Mouse (Mus musculus) forebrain, embryonic 15.5 days (tissue): Measurements from ENCODE around the gene Fam98b. TPM values are rescaled to one million over a fixed set of nuclear protein-coding genes. Genes with fewer than 3 reads are reported as not detected.

Experiments
- ATAC-seq: fragments of 200-750 bp; cut with Nextera tagmentation; replicated peaks from 2 replicates; pipeline ENCODE4 v1.8.0; 2017; ENCODE audit warnings: mild to moderate bottlenecking, moderate TSS enrichment, moderate library complexity
- H3K27ac ChIP-seq: fragments of 300-500 bp; sonication (generic); replicated peaks from 2 replicates; pipeline ENCODE4 v1.5.1; 2015; ENCODE audit warnings: mild to moderate bottlenecking, inconsistent platforms
- H3K27me3 ChIP-seq: fragments of 300-500 bp; sonication (generic); 2 replicates; pipeline ENCODE4 v1.6.1; 2015; ENCODE audit warnings: inconsistent platforms
- H3K36me3 ChIP-seq: fragments of 300-500 bp; sonication (generic); 2 replicates; pipeline ENCODE4 v1.6.1; 2015; ENCODE audit warnings: mild to moderate bottlenecking, inconsistent platforms
- H3K4me1 ChIP-seq: fragments of 300-500 bp; sonication (generic); 2 replicates; pipeline ENCODE4 v1.6.1; 2015; ENCODE audit warnings: inconsistent platforms
- H3K4me2 ChIP-seq: fragments of 300-500 bp; sonication (generic); replicated peaks from 2 replicates; pipeline ENCODE4 v1.6.1; 2015; ENCODE audit warnings: mild to moderate bottlenecking, inconsistent platforms
- H3K4me3 ChIP-seq: fragments of 300-500 bp; sonication (generic); 2 replicates; pipeline ENCODE4 v1.5.1; 2015; ENCODE audit warnings: mild to moderate bottlenecking, inconsistent platforms
- H3K9ac ChIP-seq: fragments of 300-500 bp; sonication (generic); replicated peaks from 2 replicates; pipeline ENCODE4 v1.6.1; 2015; ENCODE audit warnings: mild to moderate bottlenecking, inconsistent platforms
- H3K9me3 ChIP-seq: fragments of 300-500 bp; sonication (generic); 2 replicates; pipeline ENCODE4 v1.6.1; 2016; ENCODE audit warnings: inconsistent platforms
- WGBS: fragments of 180-500 bp; shearing (Covaris S2); methylation state at CpG from one replicate; pipeline ENCODE4 v1.1.7; 2015; ENCODE audit warnings: mixed read lengths; 5-methylcytosine and 5-hydroxymethylcytosine counted together
- polyA plus RNA-seq: library from polyadenylated mRNA; unstranded; fragments of >200 nt; fragmentation: Nextera tagmentation; extraction: Ambion mirVana; gene quantifications from 2 replicates; pipeline ENCODE4 v1.2.1, GENCODE M21; 2015

Gene Fam98b
- 14.6 and 16.4 TPM in 2 replicates for polyA plus RNA-seq

GRCm38 (mm10) chr2:117249255-117250000 lies at the start of gene Fam98b:
Gene Fam98b, plus strand, starts transcription at chr2:117249739.
- Histone ChIP-seq H3K4me3 (peak within 1 kb of the TSS; percentile 98), H3K9ac (peak within 1 kb of the TSS; percentile 99), H3K27me3 (no peaks in the 10 kb centered on the region; the same call in 1 of the 2 replicates), H3K9me3 (no peaks in the 10 kb centered on the region), H3K27ac (peak within 1 kb of the TSS; percentile 93), H3K36me3 (no peaks in the 10 kb centered on the region), H3K4me2 (peak within 1 kb of the TSS; percentile 60), H3K4me1 (peaks cover 19% of the 10 kb centered on the region)
- peak; percentile 98 for ATAC-seq
- WGBS, result under 1% methylated on average over 33 of the region's 33 CpGs

- Histone ChIP-seq H3K4me1 (no peaks in the 10 kb centered on the region; the same call in 1 of the 2 replicates), H3K36me3 (no peaks in the 10 kb centered on the region), H3K27ac (no peak overlapping the region), H3K9ac (no peak overlapping the region), H3K4me3 (no peak overlapping the region), H3K27me3 (no peaks in the 10 kb centered on the region), H3K9me3 (no peaks in the 10 kb centered on the region), H3K4me2 (no peak overlapping the region)
- 35% methylated on average over 9 of the region's 9 CpGs for WGBS
- ATAC-seq, result peak; percentile 51; the same call in 1 of the 2 replicates
Observed at GRCm38 (mm10) chr2:117200869-117201338, 48.6 kb upstream of the Fam98b start.

GRCm38 (mm10) chr2:117203350-117203749 lies 46.2 kb upstream of the Fam98b start:
- Histone ChIP-seq H3K4me1 (no peaks in the 10 kb centered on the region; the same call in 1 of the 2 replicates), H3K36me3 (no peaks in the 10 kb centered on the region), H3K9me3 (no peaks in the 10 kb centered on the region), H3K4me2 (no peak overlapping the region), H3K27ac (no peak overlapping the region), H3K4me3 (no peak overlapping the region), H3K27me3 (no peaks in the 10 kb centered on the region), H3K9ac (no peak overlapping the region)
- 81% methylated on average over 5 of the region's 5 CpGs for WGBS
- no peak for ATAC-seq

- H3K4me2 ChIP-seq, result no peak overlapping the region
- no peaks in the 10 kb centered on the region; the same call in 1 of the 2 replicates for H3K4me1 ChIP-seq
- H3K4me3 ChIP-seq, result no peak overlapping the region
- no peak overlapping the region for H3K27ac ChIP-seq
- H3K27me3 ChIP-seq, result no peaks in the 10 kb centered on the region
- no peaks in the 10 kb centered on the region for H3K9me3 ChIP-seq
- no peak for ATAC-seq
- no peak overlapping the region for H3K9ac ChIP-seq
- WGBS, result 76% methylated on average over 3 of the region's 3 CpGs
- H3K36me3 ChIP-seq, result no peaks in the 10 kb centered on the region
Observed at GRCm38 (mm10) chr2:117204534-117204933, 45.0 kb upstream of the Fam98b start.

- WGBS, result 91% methylated on average over 6 of the region's 6 CpGs
Observed at GRCm38 (mm10) chr2:117205066-117205465, 44.5 kb upstream of the Fam98b start.

GRCm38 (mm10) chr2:117210416-117211085 lies 39.0 kb upstream of the Fam98b start:
- Histone ChIP-seq H3K27me3 (no peaks in the 10 kb centered on the region), H3K9ac (no peak overlapping the region), H3K4me1 (peaks cover 7% of the 10 kb centered on the region), H3K4me3 (no peak overlapping the region), H3K27ac (no peak overlapping the region), H3K36me3 (no peaks in the 10 kb centered on the region), H3K4me2 (peak overlapping the region; percentile 15; the same call in 1 of the 2 replicates), H3K9me3 (no peaks in the 10 kb centered on the region)
- WGBS, result under 1% methylated on average over 6 of the region's 6 CpGs
- peak; percentile 94 for ATAC-seq

More at GRCm38 (mm10) chr2:117205066-117205465, 44.5 kb upstream of the Fam98b start:
- no peaks in the 10 kb centered on the region for H3K36me3 ChIP-seq
- ATAC-seq, result no peak
- H3K27me3 ChIP-seq, result no peaks in the 10 kb centered on the region
- H3K4me3 ChIP-seq, result no peak overlapping the region
- H3K9me3 ChIP-seq, result no peaks in the 10 kb centered on the region
- H3K27ac ChIP-seq, result no peak overlapping the region
- H3K4me2 ChIP-seq, result no peak overlapping the region
- H3K9ac ChIP-seq, result no peak overlapping the region
- no peaks in the 10 kb centered on the region; the same call in 1 of the 2 replicates for H3K4me1 ChIP-seq

- no peaks in the 10 kb centered on the region for H3K36me3 ChIP-seq
- no peaks in the 10 kb centered on the region for H3K4me1 ChIP-seq
- H3K4me3 ChIP-seq, result no peak overlapping the region
- H3K27me3 ChIP-seq, result no peaks in the 10 kb centered on the region
- H3K9ac ChIP-seq, result no peak overlapping the region
- H3K9me3 ChIP-seq, result no peaks in the 10 kb centered on the region
- H3K4me2 ChIP-seq, result no peak overlapping the region
- WGBS, result 61% methylated on average over 2 of the region's 2 CpGs
- H3K27ac ChIP-seq, result no peak overlapping the region
- no peak for ATAC-seq
Observed at GRCm38 (mm10) chr2:117216152-117216551, 33.4 kb upstream of the Fam98b start.

- no peaks in the 10 kb centered on the region for H3K36me3 ChIP-seq
- H3K9me3 ChIP-seq, result no peaks in the 10 kb centered on the region
- no peak overlapping the region for H3K4me3 ChIP-seq
- ATAC-seq, result no peak
- no peaks in the 10 kb centered on the region for H3K4me1 ChIP-seq
- H3K4me2 ChIP-seq, result no peak overlapping the region
- H3K27me3 ChIP-seq, result no peaks in the 10 kb centered on the region
- H3K27ac ChIP-seq, result no peak overlapping the region
- 11% methylated on average over 15 of the region's 15 CpGs for WGBS
- H3K9ac ChIP-seq, result no peak overlapping the region
Observed at GRCm38 (mm10) chr2:117217695-117218216, 31.8 kb upstream of the Fam98b start.

GRCm38 (mm10) chr2:117219536-117219935 lies 30.0 kb upstream of the Fam98b start:
- WGBS, result 96% methylated on average over 4 of the region's 4 CpGs
- Histone ChIP-seq H3K4me1 (no peaks in the 10 kb centered on the region), H3K27me3 (no peaks in the 10 kb centered on the region), H3K36me3 (no peaks in the 10 kb centered on the region), H3K4me3 (no peak overlapping the region), H3K9ac (no peak overlapping the region), H3K9me3 (no peaks in the 10 kb centered on the region), H3K4me2 (no peak overlapping the region), H3K27ac (no peak overlapping the region)
- ATAC-seq, result no peak

- no peaks in the 10 kb centered on the region for H3K27me3 ChIP-seq
- no peak overlapping the region for H3K4me3 ChIP-seq
- no peak overlapping the region for H3K27ac ChIP-seq
- H3K9ac ChIP-seq, result no peak overlapping the region
- H3K9me3 ChIP-seq, result no peaks in the 10 kb centered on the region
- no peak overlapping the region for H3K4me2 ChIP-seq
- 93% methylated on average over 9 of the region's 9 CpGs for WGBS
- no peak for ATAC-seq
- no peaks in the 10 kb centered on the region for H3K36me3 ChIP-seq
- no peaks in the 10 kb centered on the region for H3K4me1 ChIP-seq
Observed at GRCm38 (mm10) chr2:117222651-117223050, 26.9 kb upstream of the Fam98b start.

GRCm38 (mm10) chr2:117228601-117229125 lies 20.9 kb upstream of the Fam98b start:
- Histone ChIP-seq H3K9ac (no peak overlapping the region), H3K4me1 (peaks cover 10% of the 10 kb centered on the region; the same call in 1 of the 2 replicates), H3K9me3 (no peaks in the 10 kb centered on the region), H3K27me3 (no peaks in the 10 kb centered on the region), H3K4me3 (no peak overlapping the region), H3K27ac (peak overlapping the region; percentile 70), H3K36me3 (no peaks in the 10 kb centered on the region), H3K4me2 (no peak overlapping the region)
- 39% methylated on average over 11 of the region's 11 CpGs for WGBS
- ATAC-seq, result peak; percentile 82

GRCm38 (mm10) chr2:117230261-117230660 lies 19.3 kb upstream of the Fam98b start:
- H3K9ac ChIP-seq, result no peak overlapping the region
- no peak overlapping the region for H3K4me2 ChIP-seq
- H3K36me3 ChIP-seq, result no peaks in the 10 kb centered on the region
- H3K27me3 ChIP-seq, result no peaks in the 10 kb centered on the region
- no peak overlapping the region for H3K27ac ChIP-seq
- no peak overlapping the region for H3K4me3 ChIP-seq
- ATAC-seq, result no peak
- peaks cover 10% of the 10 kb centered on the region; the same call in 1 of the 2 replicates for H3K4me1 ChIP-seq
- 83% methylated on average over 7 of the region's 7 CpGs for WGBS
- no peaks in the 10 kb centered on the region for H3K9me3 ChIP-seq
